Mouse (Mus musculus) cerebellum, adult 9-10 months (tissue): ENCODE measurements around the gene Gpam.

ENCODE experiments used
- DNase-seq: peaks from one replicate; pipeline ENCODE4 v3.0.0; 2022

The Gpam gene

GRCm38 (mm10) chr19:55137884-55138283 is 10.8 kb upstream of the Gpam start:
- DNase-seq, result no peak

DNA sequence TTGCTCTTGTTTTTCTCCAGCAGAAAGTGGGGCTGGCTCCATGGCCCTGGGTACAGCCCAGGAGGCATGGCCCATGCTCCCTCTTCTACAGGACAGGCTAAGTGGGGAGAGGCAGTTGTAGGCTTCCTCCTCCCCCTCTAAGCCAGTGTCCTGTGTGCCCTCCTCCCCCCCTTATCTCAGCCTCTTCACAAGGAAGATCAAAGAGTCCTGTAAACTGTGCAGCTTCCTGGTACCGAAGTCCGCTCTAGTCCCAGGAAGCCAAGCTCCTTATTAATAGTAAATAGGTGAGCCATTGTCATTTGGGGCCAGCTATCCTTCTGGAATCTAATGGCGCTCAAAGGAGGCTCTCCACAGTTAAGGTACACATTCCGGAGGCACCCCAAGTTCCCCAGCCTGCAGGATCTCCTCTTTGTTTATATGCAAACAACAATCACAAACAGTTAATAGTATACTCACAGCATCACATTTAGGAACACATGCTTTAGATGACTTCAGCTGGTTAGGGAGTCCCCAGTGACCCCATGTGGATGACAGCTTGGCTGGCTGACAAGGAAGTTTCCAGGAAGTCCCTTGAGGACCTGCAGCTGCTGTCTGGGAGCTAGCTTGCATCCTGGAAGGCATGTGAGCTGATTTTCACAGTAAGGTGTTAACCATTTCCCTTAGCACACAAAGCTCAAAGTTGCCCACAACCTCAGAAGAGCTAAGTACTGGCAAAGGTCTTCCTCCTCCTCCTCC is 9.8 kb upstream of the Gpam start:
- DNase-seq, result no peak

- DNase-seq, result no peak
Measured at GRCm38 (mm10) chr19:55135918-55136317, 8.9 kb upstream of the Gpam start.

DNA sequence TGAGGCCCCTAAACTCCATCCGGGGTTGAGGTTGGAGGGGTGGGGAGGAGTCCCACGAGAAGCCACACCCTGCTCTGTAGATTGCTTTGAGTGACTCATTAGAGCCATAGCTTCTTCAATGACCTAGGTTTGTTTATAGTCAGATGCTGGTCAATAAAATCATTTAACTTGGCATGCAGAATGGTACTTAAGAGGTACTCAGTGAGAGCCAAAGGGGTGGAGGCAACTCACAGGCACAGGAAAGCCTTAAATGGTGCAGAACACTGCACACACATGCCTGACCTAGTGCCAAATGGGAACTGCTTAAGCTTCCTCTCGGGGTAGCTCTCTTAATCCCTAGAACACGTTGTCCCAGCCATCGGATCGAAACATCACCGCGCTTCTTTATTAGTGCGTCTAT is 7.5 kb upstream of the Gpam start:
- no peak for DNase-seq

GRCm38 (mm10) chr19:55132476-55132875 is 5.4 kb upstream of the Gpam start:
- no peak for DNase-seq

- DNase-seq, result no peak
Measured at GRCm38 (mm10) chr19:55131747-55132146, 4.7 kb upstream of the Gpam start.

- DNase-seq, result no peak
Measured at GRCm38 (mm10) chr19:55128469-55128868, 1.4 kb upstream of the Gpam start.

GRCm38 (mm10) chr19:55125456-55125855 is 1.6 kb downstream of the Gpam start:
- no peak for DNase-seq

DNA sequence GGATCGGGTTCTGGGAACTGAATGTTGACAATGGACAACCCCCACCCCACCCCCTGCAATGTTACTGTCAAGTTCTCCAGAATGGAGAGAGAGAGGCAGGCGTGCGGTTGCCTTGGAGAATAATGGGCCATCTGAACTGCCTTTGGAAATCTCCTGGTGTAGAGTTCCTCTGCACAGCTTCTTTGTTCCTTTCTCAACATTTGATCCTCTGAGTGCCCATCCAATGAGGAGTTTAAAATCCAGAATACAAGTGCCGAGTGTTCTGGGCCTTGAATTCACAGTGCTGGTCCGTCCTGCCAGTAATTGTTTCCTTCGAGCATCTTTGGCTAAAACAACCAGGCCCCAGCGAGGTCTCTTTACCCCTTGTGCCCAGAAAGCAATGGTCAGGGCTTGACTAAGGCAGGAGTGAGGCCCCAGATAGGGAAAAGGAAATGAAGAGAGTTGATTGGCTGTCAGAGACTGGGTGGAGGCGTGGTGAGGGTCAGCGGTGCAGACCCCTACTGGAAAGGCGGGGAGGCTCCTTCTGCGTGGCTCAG is 4.0 kb downstream of the Gpam start:
- no peak for DNase-seq

- DNase-seq, result no peak
Measured at GRCm38 (mm10) chr19:55122351-55122980, 4.6 kb downstream of the Gpam start.

GRCm38 (mm10) chr19:55121836-55122235 is 5.2 kb downstream of the Gpam start:
- DNase-seq, result no peak

GRCm38 (mm10) chr19:55120518-55121244 is 6.4 kb downstream of the Gpam start:
- no peak for DNase-seq

GRCm38 (mm10) chr19:55119541-55119940 is 7.5 kb downstream of the Gpam start:
- DNase-seq, result no peak

DNA sequence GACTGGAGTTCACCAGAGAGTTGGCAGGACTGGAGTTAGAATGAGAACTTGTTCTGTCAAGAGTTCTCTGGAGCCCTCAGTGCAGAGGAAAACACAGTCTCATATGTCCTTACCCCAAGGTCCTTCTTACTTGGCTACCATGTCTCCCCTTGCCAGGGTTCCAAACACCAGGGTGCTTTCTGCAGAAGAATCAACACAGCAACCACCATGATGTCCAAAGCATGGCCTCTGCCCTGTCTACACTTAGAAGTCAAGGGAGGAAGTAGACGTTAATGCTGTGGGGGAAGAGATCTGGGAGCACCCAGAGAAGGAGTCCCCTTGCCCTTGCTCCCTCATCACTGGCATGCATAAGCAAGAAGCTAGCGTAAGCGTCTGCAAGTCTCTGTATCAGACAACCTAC is 9.0 kb downstream of the Gpam start:
- DNase-seq, result no peak

DNA sequence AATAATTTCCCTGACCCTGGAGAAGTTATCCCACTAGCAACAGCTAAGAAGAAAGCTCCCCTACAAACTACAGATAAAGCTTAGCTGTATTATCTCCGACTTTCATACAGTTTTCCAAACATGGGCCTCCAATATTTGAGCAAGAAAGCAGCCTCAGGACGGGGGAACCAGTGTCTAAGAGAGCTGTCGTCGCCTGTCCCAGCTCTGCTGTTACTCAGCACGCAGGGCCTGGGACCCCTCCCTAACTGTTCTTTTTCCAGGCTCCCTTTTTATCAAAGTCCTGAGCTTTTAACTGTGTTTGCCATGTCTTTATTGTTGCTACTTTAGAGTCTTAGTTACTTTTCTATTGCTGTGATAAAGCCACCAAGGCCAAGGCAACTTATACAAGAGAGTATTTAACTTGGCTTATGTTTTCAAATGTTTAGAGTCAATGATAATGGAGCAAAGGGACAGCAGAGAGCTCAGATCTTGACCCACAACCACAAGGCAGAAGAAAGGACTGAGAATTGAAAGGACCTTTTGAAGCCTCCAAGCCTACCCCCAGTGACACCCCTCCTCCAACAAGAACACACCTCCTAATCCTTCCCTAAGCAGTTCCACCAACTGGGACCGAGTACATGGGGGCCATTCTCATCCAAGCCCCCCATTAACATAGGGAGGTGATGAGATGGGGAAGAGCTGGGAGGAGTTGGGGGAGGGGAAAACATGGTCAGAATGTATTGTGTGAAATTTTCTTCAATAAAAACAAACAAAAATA is 9.8 kb downstream of the Gpam start:
- no peak for DNase-seq

- no peak for DNase-seq
Measured at GRCm38 (mm10) chr19:55115532-55115931, 11.5 kb downstream of the Gpam start.

GRCm38 (mm10) chr19:55114825-55115395 is 12.1 kb downstream of the Gpam start:
- DNase-seq, result no peak

DNA sequence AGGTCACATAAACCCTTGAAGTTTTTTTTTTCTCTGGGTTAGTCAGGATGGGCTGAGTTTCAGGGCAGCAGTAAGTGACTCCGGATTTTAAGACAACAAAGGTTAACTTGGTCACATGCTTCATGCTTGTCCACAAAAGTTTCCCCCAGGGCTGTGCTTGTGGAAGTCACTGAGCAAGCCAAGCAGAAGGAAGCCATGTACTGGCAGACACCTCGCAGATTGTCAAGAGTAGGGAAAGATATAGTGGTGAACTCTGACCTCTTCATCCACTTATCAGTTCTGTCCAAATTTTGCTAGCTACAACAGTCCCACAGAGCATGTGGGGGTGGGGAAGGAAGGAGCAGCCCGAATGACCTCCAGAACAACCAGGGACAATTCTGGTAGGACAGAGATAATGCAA is 19.1 kb downstream of the Gpam start:
- no peak for DNase-seq

DNA sequence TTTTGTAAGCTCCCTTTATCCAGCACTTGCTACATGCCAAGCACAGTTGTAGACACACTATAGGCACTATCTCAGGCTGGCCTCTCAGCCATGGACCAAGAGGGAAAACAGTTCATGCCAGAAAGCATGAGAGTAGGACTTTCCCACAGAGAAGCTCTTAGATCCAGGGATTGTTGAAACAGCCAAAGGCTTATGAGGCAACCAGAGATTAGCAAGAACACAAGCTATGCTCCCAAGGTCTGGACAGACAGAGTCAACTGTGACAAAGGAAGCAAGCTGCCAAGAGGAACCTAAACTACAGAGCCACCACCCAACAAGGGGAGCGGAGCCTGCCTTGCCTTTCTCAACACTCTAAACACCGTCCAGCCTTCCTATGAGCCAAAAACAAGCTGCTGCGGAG is 21.1 kb downstream of the Gpam start:
- DNase-seq, result no peak

- DNase-seq, result peak; percentile 46
Measured at GRCm38 (mm10) chr19:55103081-55103830, 23.8 kb downstream of the Gpam start.

GRCm38 (mm10) chr19:55101659-55102058 is 25.4 kb downstream of the Gpam start:
- DNase-seq, result no peak
